Mouse (Mus musculus) kidney, embryonic 16.5 days (tissue): Measurements from ENCODE around the gene Enah. TPM values are rescaled to one million over a fixed set of nuclear protein-coding genes. Genes with fewer than 3 reads are reported as not detected.

Source experiments
- ATAC-seq: fragments of 200-750 bp; cut with Nextera tagmentation; 2 replicates; pipeline ENCODE4 v1.8.0; 2017; ENCODE audit warnings: moderate TSS enrichment; ENCODE audit not compliant: low FRiP score, low TSS enrichment
- H3K27ac ChIP-seq: fragments of 300-500 bp; sonication (generic); 2 replicates; pipeline ENCODE4 v1.5.1; 2014; ENCODE audit warnings: low read length
- H3K27me3 ChIP-seq: fragments of 300-500 bp; sonication (generic); 2 replicates; pipeline ENCODE4 v1.6.1; 2014; ENCODE audit warnings: low read length, control low read depth, mixed read lengths; ENCODE audit not compliant: insufficient read depth
- H3K36me3 ChIP-seq: fragments of 300-500 bp; sonication (generic); 2 replicates; pipeline ENCODE4 v1.6.1; 2014; ENCODE audit warnings: low read length, control low read depth, mixed read lengths; ENCODE audit not compliant: insufficient read depth
- H3K4me1 ChIP-seq: fragments of 300-500 bp; sonication (generic); 2 replicates; pipeline ENCODE4 v1.6.1; 2014; ENCODE audit warnings: low read length, control low read depth, mixed read lengths; ENCODE audit not compliant: insufficient read depth
- H3K4me2 ChIP-seq: fragments of 300-500 bp; sonication (generic); replicated peaks from 2 replicates; pipeline ENCODE4 v1.6.1; 2014; ENCODE audit warnings: low read depth, low read length
- H3K4me3 ChIP-seq: fragments of 300-500 bp; sonication (generic); 2 replicates; pipeline ENCODE4 v1.5.1; 2014; ENCODE audit warnings: mild to moderate bottlenecking, low read length
- H3K9ac ChIP-seq: fragments of 300-500 bp; sonication (generic); replicated peaks from 2 replicates; pipeline ENCODE4 v1.6.1; 2014; ENCODE audit warnings: low read length
- H3K9me3 ChIP-seq: fragments of 300-500 bp; sonication (generic); 2 replicates; pipeline ENCODE4 v1.6.1; 2016; ENCODE audit warnings: low read length, control low read depth
- WGBS: fragments of 180-500 bp; shearing (Covaris S2); extraction: QIAGEN DNeasy Blood & Tissue Kit; methylation state at CpG from one replicate; pipeline ENCODE4 v1.1.7; 2014; 5-methylcytosine and 5-hydroxymethylcytosine counted together
- polyA plus RNA-seq: library from polyadenylated mRNA; unstranded; fragments of >200 nt; fragmentation: Nextera tagmentation; extraction: Ambion mirVana; gene quantifications from 2 replicates; pipeline ENCODE4 v1.2.1, GENCODE M21; 2015

Gene Enah
- polyA plus RNA-seq, 1 experiment from 2014 or later: 10.8 TPM

- Histone ChIP-seq H3K36me3 (no peaks in the 10 kb centered on the region), H3K27ac (no peak overlapping the region), H3K4me2 (no peak overlapping the region), H3K4me1 (0 out of 2 replicates have a peak, but pooled peaks cover 3% of the 10 kb centered on the region), H3K9ac (no peak overlapping the region), H3K9me3 (no peaks in the 10 kb centered on the region), H3K27me3 (no peaks in the 10 kb centered on the region), H3K4me3 (no peak overlapping the region)
- ATAC-seq: no peak
- 63% methylated on average over 5 of the region's 5 CpGs for WGBS
Measured at GRCm38 (mm10) chr1:182029989-182030649, 10.3 kb upstream of the Enah start.

GRCm38 (mm10) chr1:182028231-182029210, 8.7 kb upstream of the Enah start:
- no peak for ATAC-seq
- Histone ChIP-seq H3K4me3 (no peak overlapping the region), H3K9me3 (no peaks in the 10 kb centered on the region), H3K9ac (no peak overlapping the region), H3K36me3 (no peaks in the 10 kb centered on the region), H3K27ac (no peak overlapping the region), H3K4me1 (0 out of 2 replicates have a peak, but pooled peaks cover 3% of the 10 kb centered on the region), H3K4me2 (no peak overlapping the region), H3K27me3 (no peaks in the 10 kb centered on the region)
- 80% methylated on average over 25 of the region's 25 CpGs for WGBS

- Histone ChIP-seq H3K4me1 (0 out of 2 replicates have a peak, but pooled peaks cover 3% of the 10 kb centered on the region), H3K4me2 (no peak overlapping the region), H3K9me3 (no peaks in the 10 kb centered on the region), H3K9ac (no peak overlapping the region), H3K36me3 (no peaks in the 10 kb centered on the region), H3K27me3 (no peaks in the 10 kb centered on the region), H3K4me3 (no peak overlapping the region), H3K27ac (no peak overlapping the region)
- 0 out of 2 replicates have a peak, but pooled peaks have one; percentile 9 for ATAC-seq
- WGBS: 70% methylated on average over 9 of the region's 9 CpGs
Measured at GRCm38 (mm10) chr1:182027426-182027979, 7.7 kb upstream of the Enah start.

GRCm38 (mm10) chr1:182026821-182027220, 7.0 kb upstream of the Enah start:
- no peak overlapping the region for H3K27ac ChIP-seq
- no peaks in the 10 kb centered on the region for H3K36me3 ChIP-seq
- no peak overlapping the region for H3K9ac ChIP-seq
- no peak overlapping the region for H3K4me2 ChIP-seq
- H3K4me3 ChIP-seq: no peak overlapping the region
- 0 out of 2 replicates have a peak, but pooled peaks cover 3% of the 10 kb centered on the region for H3K4me1 ChIP-seq
- no peaks in the 10 kb centered on the region for H3K9me3 ChIP-seq
- 84% methylated on average over 5 of the region's 5 CpGs for WGBS
- H3K27me3 ChIP-seq: no peaks in the 10 kb centered on the region
- ATAC-seq: no peak; the same call in 1 of the 2 replicates

GRCm38 (mm10) chr1:182026120-182026519, 6.3 kb upstream of the Enah start:
- H3K9me3 ChIP-seq: no peaks in the 10 kb centered on the region
- H3K9ac ChIP-seq: no peak overlapping the region
- WGBS: 54% methylated on average over 7 of the region's 7 CpGs
- no peaks in the 10 kb centered on the region for H3K36me3 ChIP-seq
- no peak overlapping the region for H3K4me2 ChIP-seq
- H3K27me3 ChIP-seq: no peaks in the 10 kb centered on the region
- H3K27ac ChIP-seq: no peak overlapping the region
- H3K4me1 ChIP-seq: peaks cover 3% of the 10 kb centered on the region; the same call in 1 of the 2 replicates
- no peak for ATAC-seq
- no peak overlapping the region for H3K4me3 ChIP-seq

- Histone ChIP-seq H3K9ac (no peak overlapping the region), H3K27me3 (no peaks in the 10 kb centered on the region), H3K4me2 (no peak overlapping the region), H3K4me1 (no peaks in the 10 kb centered on the region; the same call in 1 of the 2 replicates), H3K9me3 (no peaks in the 10 kb centered on the region), H3K27ac (no peak overlapping the region), H3K36me3 (no peaks in the 10 kb centered on the region), H3K4me3 (no peak overlapping the region)
- WGBS: 78% methylated on average over 6 of the region's 6 CpGs
- ATAC-seq: no peak
Measured at GRCm38 (mm10) chr1:182021691-182022299, 2.0 kb upstream of the Enah start.

GRCm38 (mm10) chr1:182020831-182021460, 1.2 kb upstream of the Enah start:
- no peaks in the 10 kb centered on the region; the same call in 1 of the 2 replicates for H3K4me1 ChIP-seq
- H3K27ac ChIP-seq: peak overlapping the region; percentile 87; the same call in 1 of the 2 replicates
- no peaks in the 10 kb centered on the region for H3K9me3 ChIP-seq
- H3K27me3 ChIP-seq: no peaks in the 10 kb centered on the region
- peak; percentile 1; the same call in 1 of the 2 replicates for ATAC-seq
- H3K36me3 ChIP-seq: no peaks in the 10 kb centered on the region
- H3K9ac ChIP-seq: peak overlapping the region; percentile 95
- peak overlapping the region; percentile 93 for H3K4me2 ChIP-seq
- 31% methylated on average over 11 of the region's 11 CpGs for WGBS
- H3K4me3 ChIP-seq: peak overlapping the region; percentile 91

- Histone ChIP-seq H3K4me3 (peak overlapping the region; percentile 91), H3K9me3 (no peaks in the 10 kb centered on the region), H3K9ac (peak overlapping the region; percentile 95), H3K4me1 (no peaks in the 10 kb centered on the region; the same call in 1 of the 2 replicates), H3K36me3 (no peaks in the 10 kb centered on the region), H3K4me2 (peak overlapping the region; percentile 93), H3K27ac (peak overlapping the region; percentile 87), H3K27me3 (no peaks in the 10 kb centered on the region)
- ATAC-seq: peak; percentile 74
- WGBS: under 1% methylated on average over 33 of the region's 104 CpGs
Measured at GRCm38 (mm10) chr1:182019266-182019925, 394 bp downstream of the Enah start.
